Mouse (Mus musculus) hindbrain, embryonic 14.5 days (tissue): ENCODE measurements around the gene Bclaf1. TPM values are rescaled to one million over a fixed set of nuclear protein-coding genes. Genes with fewer than 3 reads are reported as not detected.

Experiments used
- ATAC-seq: fragments of 200-750 bp; cut with Nextera tagmentation; 2 replicates; pipeline ENCODE4 v1.8.0; 2017; ENCODE audit warnings: moderate number of reproducible peaks, mild to moderate bottlenecking, moderate TSS enrichment, moderate library complexity; ENCODE audit not compliant: low FRiP score
- DNase-seq: peaks from one replicate; pipeline ENCODE4 v3.0.0-alpha.2; 2015; ENCODE audit warnings: low spot score
- H3K27ac ChIP-seq: fragments of 300-500 bp; sonication (generic); 2 replicates; pipeline ENCODE4 v1.5.1; 2014; ENCODE audit warnings: mild to moderate bottlenecking, moderate library complexity
- H3K27me3 ChIP-seq: fragments of 300-500 bp; sonication (generic); 2 replicates; pipeline ENCODE4 v1.6.1; 2014; ENCODE audit warnings: mild to moderate bottlenecking, low read length, mixed read lengths; ENCODE audit not compliant: control insufficient read depth, insufficient read depth
- H3K36me3 ChIP-seq: fragments of 300-500 bp; sonication (generic); replicated peaks from 2 replicates; pipeline ENCODE4 v1.6.1; 2014; ENCODE audit not compliant: control insufficient read depth, insufficient read depth
- H3K4me1 ChIP-seq: fragments of 300-500 bp; sonication (generic); replicated peaks from 2 replicates; pipeline ENCODE4 v1.6.1; 2014; ENCODE audit warnings: antibody characterized with exemption, low read length, mixed read lengths; ENCODE audit not compliant: control insufficient read depth, insufficient read depth
- H3K4me2 ChIP-seq: fragments of 300-500 bp; sonication (generic); replicated peaks from 2 replicates; pipeline ENCODE4 v1.6.1; 2014; ENCODE audit warnings: mild to moderate bottlenecking, moderate library complexity
- H3K4me3 ChIP-seq: fragments of 300-500 bp; sonication (generic); replicated peaks from 2 replicates; pipeline ENCODE4 v1.5.1; 2014; ENCODE audit warnings: mild to moderate bottlenecking, low read length
- H3K9ac ChIP-seq: fragments of 300-500 bp; sonication (generic); 2 replicates; pipeline ENCODE4 v1.6.1; 2014
- H3K9me3 ChIP-seq: fragments of 300-500 bp; sonication (generic); 2 replicates; pipeline ENCODE4 v1.6.1; 2016; ENCODE audit warnings: low read length; ENCODE audit not compliant: control insufficient read depth
- WGBS: fragments of 180-500 bp; shearing (Covaris S2); extraction: QIAGEN DNeasy Blood & Tissue Kit; methylation state at CpG from one replicate; pipeline ENCODE4 v1.1.7; 2014; 5-methylcytosine and 5-hydroxymethylcytosine counted together
- polyA plus RNA-seq: library from polyadenylated mRNA; unstranded; fragments of >200 nt; fragmentation: Nextera tagmentation; extraction: Ambion mirVana; gene quantifications from 2 replicates; pipeline ENCODE4 v1.2.1, GENCODE M21; 2014

The Bclaf1 gene
- polyA plus RNA-seq, 1 experiment from 2014 or later: 115 TPM

DNA sequence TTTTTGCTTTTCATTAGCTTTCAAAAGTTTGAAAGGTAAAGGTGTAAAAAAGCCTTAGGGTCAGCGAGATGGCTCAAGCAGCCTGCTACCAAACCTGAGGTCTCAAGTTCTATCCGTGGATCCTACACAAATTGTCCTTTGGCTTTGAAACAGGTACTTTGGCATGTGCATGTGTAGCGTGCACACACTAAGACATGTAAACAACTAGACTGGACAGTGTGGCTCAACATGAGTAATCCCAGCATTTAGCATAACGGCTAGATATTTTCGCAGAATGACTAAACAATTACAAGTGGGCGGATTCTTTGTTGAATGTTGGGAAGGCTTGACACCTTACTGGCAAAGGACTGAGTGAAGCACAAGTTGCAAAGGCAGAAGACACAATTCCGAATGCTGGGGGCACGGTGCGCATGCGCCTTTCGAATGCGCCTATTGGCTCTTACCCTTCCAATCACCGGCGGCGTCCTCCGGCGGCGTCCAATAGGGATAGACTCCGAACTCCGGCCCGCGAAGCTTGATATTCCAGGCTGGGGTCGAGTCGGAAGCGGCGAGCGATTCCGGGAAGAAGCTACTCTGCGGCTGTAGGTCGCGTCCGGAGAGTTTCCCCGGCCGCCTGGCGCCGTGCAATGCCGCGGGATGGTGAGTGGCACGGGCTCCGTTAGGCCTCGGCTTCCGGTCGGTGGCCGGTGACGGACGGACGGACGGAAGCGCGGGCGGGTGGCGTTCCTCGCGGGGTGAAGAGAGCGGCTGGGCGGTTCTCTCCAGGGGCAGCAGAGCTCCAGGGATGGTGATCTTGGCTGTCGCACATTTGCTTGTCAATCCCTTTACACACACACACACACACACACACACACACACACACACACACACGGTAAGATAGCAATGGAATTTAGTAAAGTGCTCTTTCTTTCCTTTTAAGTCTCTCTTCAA lies 35.3 kb downstream of the Bclaf1 start, which contains the start of gene Mtfr2:
Mtfr2 (plus strand) TSS at position 486 of the 930 bp plus-strand sequence.
- no peak within 1 kb of the TSS for H3K27ac ChIP-seq
- DNase-seq: peak; percentile 96
- peak within 1 kb of the TSS; percentile 82 for H3K4me2 ChIP-seq
- H3K9me3 ChIP-seq: no peaks in the 10 kb centered on the region
- H3K4me1 ChIP-seq: peaks cover 5% of the 10 kb centered on the region; the same call in 1 of the 2 replicates
- 0 out of 2 replicates have a peak within 1 kb of the TSS, but pooled peaks have one; percentile 43 for H3K9ac ChIP-seq
- H3K27me3 ChIP-seq: no peaks in the 10 kb centered on the region
- 1% methylated on average over 58 of the region's 58 CpGs for WGBS
- peak; percentile 95 for ATAC-seq
- peak within 1 kb of the TSS; percentile 38 for H3K4me3 ChIP-seq
- H3K36me3 ChIP-seq: peaks cover 33% of the 10 kb centered on the region

- 96% methylated on average over 2 of the region's 2 CpGs for WGBS
- no peak overlapping the region for H3K4me3 ChIP-seq
- ATAC-seq: no peak
Observed at GRCm38 (mm10) chr10:20348894-20349293, 36.6 kb downstream of the Bclaf1 start.

DNA sequence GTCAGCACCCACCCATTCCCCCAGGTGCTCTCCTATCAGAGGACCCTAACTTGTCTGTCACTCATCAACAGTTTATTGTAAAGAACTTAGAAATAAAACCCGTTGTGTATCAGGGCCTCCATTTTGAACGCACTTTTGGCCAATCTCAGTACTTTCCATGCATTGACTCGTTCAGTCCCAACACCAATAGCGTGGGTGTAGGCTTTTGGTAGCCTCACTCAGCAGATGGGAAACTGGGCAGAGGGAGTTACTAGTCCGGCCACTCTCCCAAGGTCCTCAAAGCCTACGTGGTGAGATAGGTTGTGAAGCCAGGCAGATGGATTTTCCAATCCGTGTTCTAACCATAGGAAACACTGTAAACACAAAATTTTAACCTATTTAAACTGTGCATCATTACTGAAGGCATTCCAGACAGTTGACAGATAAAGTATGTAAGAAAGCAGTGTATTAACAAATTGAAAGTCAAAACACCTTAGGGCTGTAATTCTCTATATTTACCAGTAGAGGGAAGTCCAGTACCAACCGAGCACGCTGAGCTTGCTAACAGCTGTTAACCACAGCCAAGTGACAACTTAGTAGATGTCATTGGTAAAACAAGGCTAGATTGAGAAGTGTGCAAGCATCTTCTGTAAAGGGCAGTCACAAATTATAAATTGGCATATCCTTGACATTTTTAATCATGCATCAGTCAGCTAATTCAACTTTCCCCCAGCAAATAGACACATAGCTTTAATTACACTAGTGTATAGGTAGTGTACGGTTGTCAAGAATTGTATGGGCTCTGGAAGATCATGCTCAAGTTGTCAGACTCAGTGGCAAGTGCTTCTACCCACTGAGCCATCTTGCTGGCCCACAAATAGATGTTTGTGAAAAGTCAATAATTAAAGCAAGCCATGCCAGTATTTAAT lies 49.5 kb downstream of the Bclaf1 start:
- 63% methylated on average over 10 of the region's 10 CpGs for WGBS
- H3K9ac ChIP-seq: no peak overlapping the region
- 0 out of 2 replicates have a peak, but pooled peaks cover 2% of the 10 kb centered on the region for H3K4me1 ChIP-seq
- H3K9me3 ChIP-seq: no peaks in the 10 kb centered on the region; the same call in 1 of the 2 replicates
- no peak overlapping the region for H3K4me3 ChIP-seq
- H3K4me2 ChIP-seq: no peak overlapping the region
- H3K27me3 ChIP-seq: no peaks in the 10 kb centered on the region
- H3K27ac ChIP-seq: no peak overlapping the region
- DNase-seq: peak; percentile 73
- H3K36me3 ChIP-seq: no peaks in the 10 kb centered on the region; the same call in 1 of the 2 replicates
- ATAC-seq: peak; percentile 73; the same call in 1 of the 2 replicates

More at GRCm38 (mm10) chr10:20348894-20349293, 36.6 kb downstream of the Bclaf1 start:
- peaks cover 20% of the 10 kb centered on the region for H3K36me3 ChIP-seq
- peaks cover 5% of the 10 kb centered on the region; the same call in 1 of the 2 replicates for H3K4me1 ChIP-seq
- H3K9me3 ChIP-seq: no peaks in the 10 kb centered on the region
- H3K9ac ChIP-seq: no peak overlapping the region
- no peak overlapping the region for H3K27ac ChIP-seq
- no peak overlapping the region for H3K4me2 ChIP-seq
- no peaks in the 10 kb centered on the region for H3K27me3 ChIP-seq
- no peak for DNase-seq

DNA sequence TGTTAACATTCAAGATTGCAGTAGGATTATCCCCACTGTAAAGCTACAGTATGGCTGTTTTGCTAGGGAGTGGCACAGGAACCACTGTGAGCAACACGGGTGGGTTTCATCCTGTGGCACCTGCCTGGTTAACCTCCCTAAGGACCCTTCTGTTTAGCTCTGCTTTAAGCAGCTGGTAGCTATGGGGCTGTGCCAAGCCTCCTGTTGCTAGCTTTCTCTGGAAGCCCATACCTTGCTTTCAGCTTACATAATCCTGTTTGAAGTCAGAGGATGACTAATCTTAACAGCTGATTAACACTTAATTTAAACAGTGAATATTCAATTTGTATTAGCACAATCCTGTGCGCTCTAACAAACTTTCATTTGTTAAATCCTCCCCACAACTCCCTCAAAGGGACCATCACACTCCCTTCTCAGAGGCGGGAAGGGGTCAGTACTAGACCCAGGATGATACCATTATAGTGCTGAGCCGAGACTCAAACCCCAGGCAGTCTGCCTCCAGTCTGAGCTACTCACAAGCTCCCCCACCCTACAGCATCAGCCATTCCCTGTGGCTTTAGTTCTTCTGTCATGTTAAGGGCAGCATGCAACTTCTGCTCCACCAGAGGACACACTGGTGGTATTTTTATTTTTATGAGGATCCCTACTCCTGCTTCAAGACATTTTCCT lies 50.3 kb downstream of the Bclaf1 start:
- Histone ChIP-seq H3K27me3 (no peaks in the 10 kb centered on the region), H3K9me3 (no peaks in the 10 kb centered on the region; the same call in 1 of the 2 replicates), H3K9ac (no peak overlapping the region), H3K27ac (no peak overlapping the region), H3K4me3 (no peak overlapping the region), H3K4me2 (no peak overlapping the region), H3K4me1 (0 out of 2 replicates have a peak, but pooled peaks cover 2% of the 10 kb centered on the region), H3K36me3 (no peaks in the 10 kb centered on the region; the same call in 1 of the 2 replicates)
- WGBS: 73% methylated on average over 4 of the region's 4 CpGs
- ATAC-seq: no peak; the same call in 1 of the 2 replicates
- no peak for DNase-seq

GRCm38 (mm10) chr10:20372046-20372445 lies 59.8 kb downstream of the Bclaf1 start:
- no peaks in the 10 kb centered on the region for H3K27me3 ChIP-seq
- no peak for DNase-seq
- WGBS: 96% methylated on average over 5 of the region's 5 CpGs
- no peak overlapping the region for H3K27ac ChIP-seq
- H3K36me3 ChIP-seq: no peaks in the 10 kb centered on the region
- no peak overlapping the region for H3K4me3 ChIP-seq
- no peak for ATAC-seq
- H3K4me1 ChIP-seq: no peaks in the 10 kb centered on the region
- peaks cover 7% of the 10 kb centered on the region for H3K9me3 ChIP-seq
- H3K9ac ChIP-seq: no peak overlapping the region
- no peak overlapping the region for H3K4me2 ChIP-seq

GRCm38 (mm10) chr10:20377621-20378020 lies 65.4 kb downstream of the Bclaf1 start:
- ATAC-seq: no peak
- Histone ChIP-seq H3K27me3 (no peaks in the 10 kb centered on the region), H3K4me2 (no peak overlapping the region), H3K36me3 (no peaks in the 10 kb centered on the region), H3K9ac (no peak overlapping the region), H3K4me1 (peaks cover 3% of the 10 kb centered on the region; the same call in 1 of the 2 replicates), H3K27ac (no peak overlapping the region), H3K4me3 (no peak overlapping the region), H3K9me3 (no peaks in the 10 kb centered on the region)
- no peak for DNase-seq
- 93% methylated on average over 9 of the region's 9 CpGs for WGBS

DNA sequence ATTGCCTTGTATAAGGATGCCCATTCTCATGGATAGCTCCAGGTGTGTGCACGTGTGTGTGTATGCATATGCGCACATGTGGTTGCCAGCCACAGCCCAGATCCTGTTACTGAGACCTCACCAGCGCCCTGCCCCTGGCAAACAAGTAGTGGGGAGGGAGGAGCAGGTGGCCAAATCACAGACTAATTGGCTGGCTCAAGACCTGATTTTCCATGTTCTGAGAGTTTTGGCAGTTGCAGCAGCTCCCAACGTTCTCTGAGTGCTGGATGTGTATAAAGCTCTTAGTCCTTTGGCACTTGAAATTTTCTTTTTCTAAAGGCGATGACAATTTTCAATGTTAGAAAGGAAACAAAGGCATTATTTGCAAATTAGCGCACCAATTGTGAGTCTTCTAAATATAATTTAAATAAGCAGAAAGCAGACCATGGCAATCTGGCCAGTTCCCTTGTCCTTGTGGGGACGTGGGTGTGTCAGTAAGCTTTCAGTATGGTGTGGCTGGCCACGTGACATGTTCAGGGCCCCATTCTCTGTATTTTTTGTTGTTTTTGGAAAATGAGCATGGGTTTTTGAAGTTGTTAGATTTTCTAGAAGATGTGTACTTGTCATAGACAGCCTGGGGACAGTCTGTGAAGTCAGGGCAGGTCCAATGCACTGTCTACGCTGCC lies 66.9 kb downstream of the Bclaf1 start:
- WGBS: 82% methylated on average over 9 of the region's 9 CpGs
- Histone ChIP-seq H3K36me3 (no peaks in the 10 kb centered on the region), H3K4me3 (no peak overlapping the region), H3K27ac (no peak overlapping the region), H3K27me3 (no peaks in the 10 kb centered on the region), H3K4me2 (no peak overlapping the region), H3K4me1 (peaks cover 9% of the 10 kb centered on the region), H3K9ac (no peak overlapping the region), H3K9me3 (no peaks in the 10 kb centered on the region)
- DNase-seq: no peak
- ATAC-seq: no peak

DNA sequence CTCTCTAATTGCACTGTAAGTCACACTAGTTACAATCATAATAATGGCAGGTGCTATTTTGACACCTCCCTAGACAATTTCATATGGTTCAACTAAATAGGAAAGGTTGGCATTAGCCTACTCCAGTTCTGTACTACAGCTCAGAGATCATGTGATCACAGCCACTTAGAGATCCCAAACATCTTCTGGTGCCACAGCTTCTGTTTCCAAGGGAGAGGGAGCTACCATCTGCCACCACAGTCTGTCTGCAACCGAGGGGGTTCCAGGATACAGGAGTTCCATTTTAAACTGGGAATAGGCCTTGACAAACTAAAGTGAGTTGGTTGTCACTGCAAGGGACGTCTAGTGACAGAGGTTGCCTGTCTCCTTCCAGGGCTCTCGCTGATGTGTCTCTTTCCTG lies 68.5 kb downstream of the Bclaf1 start:
- 77% methylated on average over 3 of the region's 3 CpGs for WGBS
- Histone ChIP-seq H3K4me3 (no peak overlapping the region), H3K27ac (no peak overlapping the region), H3K9ac (no peak overlapping the region), H3K27me3 (no peaks in the 10 kb centered on the region), H3K36me3 (no peaks in the 10 kb centered on the region), H3K4me1 (peaks cover 9% of the 10 kb centered on the region), H3K9me3 (no peaks in the 10 kb centered on the region), H3K4me2 (no peak overlapping the region)
- no peak for DNase-seq
- ATAC-seq: no peak
